Mouse (Mus musculus) heart, adult 2 months (tissue): ENCODE data around the gene Axin1. TPM values are rescaled to one million over a fixed set of nuclear protein-coding genes. Genes with fewer than 3 reads are reported as not detected.

ENCODE experiments used
- DNase-seq, 2 experiments: peaks; one replicate each; pipeline ENCODE4 v3.0.0; 2021
- H3K27ac ChIP-seq: fragments of 200-600 bp; 2 replicates; pipeline ENCODE4 v1.8.1; 2022
- H3K27me3 ChIP-seq: fragments of 200-500 bp; 2 replicates; pipeline ENCODE4 v1.6.1; 2012; ENCODE audit warnings: mild to moderate bottlenecking, low read length, inconsistent platforms, mixed read lengths; ENCODE audit not compliant: control insufficient read depth, insufficient read depth
- H3K36me3 ChIP-seq: fragments of 200-500 bp; 2 replicates; pipeline ENCODE4 v1.6.1; 2012; ENCODE audit warnings: low read length, inconsistent platforms; ENCODE audit not compliant: control insufficient read depth, insufficient read depth
- H3K4me1 ChIP-seq: fragments of 200-500 bp; 2 replicates; pipeline ENCODE4 v1.6.1; 2011; ENCODE audit warnings: low read length; ENCODE audit not compliant: control insufficient read depth, insufficient read depth
- H3K4me3 ChIP-seq: fragments of 200-600 bp; 2 replicates; pipeline ENCODE4 v1.8.1; 2022
- H3K79me2 ChIP-seq: fragments of 200-500 bp; replicated peaks from 2 replicates; pipeline ENCODE4 v1.6.1; 2012; ENCODE audit warnings: mild to moderate bottlenecking, inconsistent platforms, low read length, moderate library complexity, mixed read lengths; ENCODE audit not compliant: control insufficient read depth, insufficient read depth
- H3K9ac ChIP-seq: fragments of 200-500 bp; 2 replicates; pipeline ENCODE4 v1.6.1; 2012; ENCODE audit warnings: low read depth, mild to moderate bottlenecking, control low read depth, inconsistent platforms, low read length, mixed read lengths
- CTCF ChIP-seq: fragments of 200-600 bp; IDR thresholded peaks from 2 replicates; pipeline ENCODE4 v1.8.1; 2022; ENCODE audit warnings: antibody characterized with exemption, mild to moderate bottlenecking, moderate library complexity
- EP300 ChIP-seq: fragments of 200-500 bp; IDR thresholded peaks from 2 replicates; pipeline ENCODE4 v1.6.1; 2011; ENCODE audit warnings: low read depth, low read length, control low read depth; ENCODE audit not compliant: insufficient read depth
- POLR2A ChIP-seq: fragments of 200-500 bp; IDR thresholded peaks from 2 replicates; pipeline ENCODE4 v1.6.1; 2011; ENCODE audit warnings: mild to moderate bottlenecking, low read depth, low read length, control low read depth; ENCODE audit not compliant: insufficient read depth
- WGBS: fragments of 180-500 bp; shearing (Covaris S2); methylation state at CpG from one replicate; pipeline ENCODE4 v1.1.7; 2018; 5-methylcytosine and 5-hydroxymethylcytosine counted together
- intact Hi-C: fragments of 180-260 bp; cut with DNase I; formaldehyde crosslinking; loops from one replicate; pipeline ENCODE4 v1.15.1; 2025
- polyA plus RNA-seq: library from polyadenylated mRNA; depleted of rRNA; stranded (reverse); fragments of >200 nt; gene quantifications from 2 replicates; pipeline ENCODE4 v1.2.3, GENCODE M21; 2012
- total RNA-seq, 2 experiments: library from RNA; stranded (reverse); gene quantifications; 2 replicates each; pipeline ENCODE4 v1.2.3; 2021

Gene Axin1
- total and polyA plus RNA-seq, 3 experiments, result 7.6 to 18.2 (median 16.5) TPM

DNA sequence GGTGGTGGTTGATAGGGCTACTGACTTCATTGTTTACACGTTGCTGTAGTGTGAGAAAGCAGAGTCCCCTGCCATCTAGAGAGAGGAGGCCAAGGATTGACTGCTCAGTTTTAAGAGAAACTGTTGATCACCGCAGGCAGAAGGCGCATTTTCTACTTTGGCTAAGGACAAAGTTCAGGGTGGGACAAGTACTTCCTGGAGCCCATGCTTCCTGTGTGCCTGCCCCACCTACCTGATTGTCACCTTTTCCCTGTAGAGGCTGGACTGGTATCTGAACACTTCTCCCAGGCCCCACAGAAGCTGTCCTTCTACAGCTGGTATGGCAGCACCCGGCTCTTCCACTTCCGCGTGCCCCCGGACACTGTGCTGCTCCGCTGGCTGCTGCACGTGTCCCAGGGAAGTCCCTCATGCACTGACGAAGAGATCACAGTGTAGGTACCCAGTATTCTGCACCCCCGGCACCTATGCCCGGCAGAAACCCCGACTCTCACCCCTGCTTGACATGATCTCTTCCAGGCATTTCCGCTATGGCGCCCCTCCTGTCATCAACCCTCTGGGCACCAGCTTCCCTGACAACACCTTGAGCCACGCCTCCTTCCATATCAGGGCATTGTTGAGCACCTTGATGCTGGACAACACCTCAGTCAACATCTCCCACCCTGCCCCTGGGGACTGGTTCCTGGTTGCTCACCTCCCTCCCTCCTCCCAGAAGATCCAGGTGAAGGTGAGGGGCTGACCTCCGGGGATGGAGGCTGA lies 21.8 kb upstream of the Axin1 start:
- Histone ChIP-seq H3K27ac (no peak overlapping the region), H3K4me3 (no peak overlapping the region), H3K9ac (no peak overlapping the region), H3K36me3 (no peaks in the 10 kb centered on the region), H3K27me3 (peaks cover 1% of the 10 kb centered on the region; the same call in 1 of the 2 replicates), H3K79me2 (no peaks in the 10 kb centered on the region), H3K4me1 (0 out of 2 replicates have a peak, but pooled peaks cover 1% of the 10 kb centered on the region)
- WGBS, result 79% methylated on average over 17 of the region's 17 CpGs
- no peak for TF ChIP-seq CTCF
- TF ChIP-seq EP300, result no peak
- TF ChIP-seq POLR2A, result no peak
- intact Hi-C loops, result no loop called here
- no peak for DNase-seq

DNA sequence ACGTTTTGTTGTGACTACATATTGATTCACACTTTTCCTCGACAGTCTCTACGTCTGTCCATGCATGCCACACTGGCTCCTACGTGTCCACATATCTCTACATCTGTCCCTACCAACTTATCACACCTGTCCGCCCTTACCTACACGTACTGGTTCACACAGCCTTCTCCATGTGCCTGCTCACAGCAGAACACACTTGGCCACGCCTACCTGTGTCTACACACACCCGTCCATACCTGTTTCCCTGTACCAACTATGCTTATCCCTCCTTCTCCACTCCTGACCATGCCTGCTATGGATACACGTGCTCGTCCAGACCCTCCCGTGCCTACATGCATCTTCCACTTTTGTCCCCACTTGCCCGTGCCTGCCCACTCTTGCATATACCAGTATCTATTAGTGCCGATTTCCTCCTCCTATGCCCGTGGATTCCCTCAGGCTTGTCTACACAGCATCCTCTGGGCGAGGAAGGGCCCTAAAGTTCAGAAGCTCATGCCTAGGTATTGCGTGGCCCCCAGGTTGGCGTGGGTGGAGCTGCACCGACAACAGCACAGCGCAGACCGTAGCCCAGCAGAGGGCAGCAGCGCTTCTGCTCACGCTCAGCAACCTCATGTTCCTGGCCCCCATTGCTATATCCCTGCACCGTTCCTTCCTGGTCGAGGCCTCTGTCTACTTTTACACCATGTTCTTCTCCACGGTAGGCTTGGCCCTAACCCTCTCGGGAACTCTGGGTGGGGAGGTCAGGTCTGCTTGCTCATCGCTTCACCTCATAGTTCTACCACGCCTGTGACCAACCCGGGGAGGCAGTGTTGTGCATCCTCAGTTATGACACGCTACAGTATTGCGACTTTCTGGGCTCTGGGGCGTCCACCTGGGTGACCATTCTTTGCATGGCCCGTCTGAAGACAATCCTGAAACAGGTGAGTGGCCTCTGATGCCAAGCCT lies 18.4 kb upstream of the Axin1 start:
- peak; percentile 47 to 63 for DNase-seq
- H3K4me1 ChIP-seq, result peaks cover 7% of the 10 kb centered on the region
- H3K4me3 ChIP-seq, result no peak overlapping the region
- no peaks in the 10 kb centered on the region for H3K36me3 ChIP-seq
- H3K79me2 ChIP-seq, result no peaks in the 10 kb centered on the region
- intact Hi-C loops, result loop anchor here (5.0 kb wide), 1 partner anchor 122 kb away; the partner anchor contains the start of gene Fam234a
- H3K9ac ChIP-seq, result no peak overlapping the region
- H3K27ac ChIP-seq, result no peak overlapping the region
- WGBS, result 41% methylated on average over 33 of the region's 33 CpGs
- peak; percentile 71 for TF ChIP-seq CTCF
- TF ChIP-seq EP300, result peak; percentile 76
- TF ChIP-seq POLR2A, result no peak
- H3K27me3 ChIP-seq, result no peaks in the 10 kb centered on the region; the same call in 1 of the 2 replicates

DNA sequence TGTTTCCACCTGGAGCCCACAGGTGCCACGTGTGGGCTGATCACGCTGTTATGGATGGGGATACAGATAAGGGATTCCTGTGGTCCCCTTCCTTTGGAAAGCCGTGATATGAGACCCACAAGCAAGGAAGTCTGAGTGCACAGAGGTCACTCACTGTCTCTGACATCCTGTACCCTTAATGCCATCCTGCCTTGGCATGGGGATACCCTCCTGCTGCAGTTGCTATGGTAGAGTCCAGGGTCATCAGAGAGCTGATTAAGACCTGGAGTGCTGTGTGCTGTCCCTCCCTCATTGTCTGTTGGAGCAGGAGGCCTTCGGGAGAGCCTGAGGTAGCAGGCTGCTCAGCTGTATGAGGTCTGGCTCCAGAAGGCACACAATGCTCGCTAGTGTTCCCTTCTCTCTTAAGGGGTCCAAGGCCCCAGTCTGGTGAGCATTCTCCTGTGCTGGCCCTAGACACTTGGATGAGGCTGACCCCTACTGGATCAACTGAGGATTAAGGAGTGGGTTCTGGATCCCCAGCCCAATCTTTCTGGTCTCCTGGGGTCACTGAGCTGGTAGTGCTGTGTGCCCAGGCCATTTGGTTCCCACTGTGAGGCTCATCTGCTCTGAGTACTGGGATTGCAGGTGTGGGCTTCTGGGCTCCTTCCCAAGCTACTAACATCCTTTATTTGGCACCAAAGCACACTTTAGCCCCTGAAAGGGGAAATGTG lies 15.9 kb upstream of the Axin1 start:
- Histone ChIP-seq H3K4me1 (peaks cover 7% of the 10 kb centered on the region), H3K4me3 (no peak overlapping the region), H3K36me3 (no peaks in the 10 kb centered on the region), H3K79me2 (no peaks in the 10 kb centered on the region), H3K27me3 (no peaks in the 10 kb centered on the region), H3K9ac (no peak overlapping the region), H3K27ac (no peak overlapping the region)
- DNase-seq, result no peak
- intact Hi-C loops, result loop anchor here (2.0 to 5.0 kb wide), 2 partner anchors 16 to 120 kb away; partner anchors contain the start of genes Axin1 and Fam234a
- TF ChIP-seq POLR2A (no peak), CTCF (no peak), EP300 (no peak)
- 54% methylated on average over 5 of the region's 5 CpGs for WGBS

GRCm38 (mm10) chr17:26123267-26123684 lies 15.2 kb upstream of the Axin1 start, which contains the start of gene Mrpl28:
Gene Mrpl28, plus strand, starts transcription at chr17:26123500.
- H3K4me3 ChIP-seq, result peak within 1 kb of the TSS; percentile 99
- H3K27me3 ChIP-seq, result no peaks in the 10 kb centered on the region
- no peaks in the 10 kb centered on the region for H3K79me2 ChIP-seq
- peak; percentile 90 to 91 for DNase-seq
- H3K36me3 ChIP-seq, result no peaks in the 10 kb centered on the region
- TF ChIP-seq CTCF (no peak), POLR2A (peak; percentile 99), EP300 (0 out of 2 replicates have a peak, but pooled peaks have one; percentile 10)
- peak within 1 kb of the TSS; percentile 76 for H3K27ac ChIP-seq
- peaks cover 7% of the 10 kb centered on the region for H3K4me1 ChIP-seq
- H3K9ac ChIP-seq, result peak within 1 kb of the TSS; percentile 85
- intact Hi-C loops, result loop anchor here (2.0 to 5.0 kb wide), 2 partner anchors 16 to 119 kb away; partner anchors contain the start of genes Axin1 and Fam234a
- WGBS, result under 1% methylated on average over 32 of the region's 32 CpGs

- Histone ChIP-seq H3K4me1 (peaks cover 7% of the 10 kb centered on the region), H3K4me3 (no peak overlapping the region), H3K27ac (no peak overlapping the region), H3K27me3 (no peaks in the 10 kb centered on the region), H3K79me2 (no peaks in the 10 kb centered on the region), H3K36me3 (no peaks in the 10 kb centered on the region), H3K9ac (no peak overlapping the region)
- DNase-seq, result no peak
- 81% methylated on average over 7 of the region's 7 CpGs for WGBS
- TF ChIP-seq CTCF, result no peak
- intact Hi-C loops, result loop anchor here (5.0 kb wide), 1 partner anchor 118 kb away; the partner anchor contains the start of gene Fam234a
These were observed 13.9 kb upstream of the Axin1 start for GRCm38 (mm10) chr17:26124560-26124959.
